Mouse (Mus musculus): ENCODE results near the gene Ms4a1. TPM values are rescaled to one million over a fixed set of nuclear protein-coding genes. Genes with fewer than 3 reads are reported as not detected.

The Ms4a1 gene
- polyA plus RNA-seq, 1 experiment = 0.10 TPM

Other genes with a start within 250 kb of the Ms4a1 start
- gene Ms4a18, start 248.2 kb downstream of the Ms4a1 start, polyA plus RNA-seq (2012; rRNA removed) = not detected in 2 replicates
- gene Ms4a8a, start 185.1 kb downstream of the Ms4a1 start, polyA plus RNA-seq (2012; rRNA removed) = 1.7 and 2.2 TPM in 2 replicates
- gene 1700017D01Rik, start 135.4 kb downstream of the Ms4a1 start, polyA plus RNA-seq (2012; rRNA removed) = not detected in 2 replicates
- gene 1700025F22Rik, start 100.9 kb downstream of the Ms4a1 start, polyA plus RNA-seq (2012; rRNA removed) = not detected in 2 replicates
- not detected in 2 replicates for gene Ms4a13, start 69.5 kb downstream of the Ms4a1 start, polyA plus RNA-seq (2012; rRNA removed)
- gene Ms4a12, start 33.8 kb downstream of the Ms4a1 start, polyA plus RNA-seq (2012; rRNA removed) = not detected in 2 replicates
- not detected in 2 replicates for gene Ms4a5, start 17.6 kb upstream of the Ms4a1 start, polyA plus RNA-seq (2012; rRNA removed)
- 1.6 and 2.0 TPM in 2 replicates for gene Ms4a14, start 48.2 kb upstream of the Ms4a1 start, polyA plus RNA-seq (2012; rRNA removed)
- gene Ms4a7, start 69.9 kb upstream of the Ms4a1 start, polyA plus RNA-seq (2012; rRNA removed) = 11.5 and 16.8 TPM in 2 replicates
- 3.4 and 3.8 TPM in 2 replicates for gene Ms4a4a, start 109.3 kb upstream of the Ms4a1 start, polyA plus RNA-seq (2012; rRNA removed)
- gene Ms4a4c, start 138.5 kb upstream of the Ms4a1 start, polyA plus RNA-seq (2012; rRNA removed) = 1.5 and 2.5 TPM in 2 replicates
- gene Ms4a4b, start 177.3 kb upstream of the Ms4a1 start, polyA plus RNA-seq (2012; rRNA removed) = 5.0 TPM in 2 replicates
- gene Ms4a6c, start 203.1 kb upstream of the Ms4a1 start, polyA plus RNA-seq (2012; rRNA removed) = 12.8 and 13.3 TPM in 2 replicates
- 0.69 and 0.70 TPM in 2 replicates for gene Gm8369, start 219.7 kb upstream of the Ms4a1 start, polyA plus RNA-seq (2012; rRNA removed)

Measured in urinary bladder, adult 2 months (tissue).